Mouse (Mus musculus): ENCODE data around the gene Vmn1r115.
"Not testable (repeated sequence)": the region's sequence is repeated elsewhere in the genome, so short reads cannot be mapped to it uniquely, and the experiment has no call there.

GRCm38 (mm10) chr7:20871956-20872355, 27.2 kb upstream of the Vmn1r115 start, which contains the start of gene Vmn1r116:
- not testable (repeated sequence) for TF ChIP-seq CTCF (IDR thresholded peaks at IDR 0.05; ENCODE audit: control insufficient read depth, insufficient read depth, insufficient replicate concordance, low read depth, low read length); POLR2A (IDR thresholded peaks at IDR 0.05; ENCODE audit: control insufficient read depth, low read depth, low read length)
